Mouse (Mus musculus) lung, postnatal 14 days (tissue): ENCODE results near the gene Spag17.

Source experiments
- DNase-seq: peaks from one replicate; pipeline ENCODE4 v3.0.0; 2021

Spag17 gene

DNA sequence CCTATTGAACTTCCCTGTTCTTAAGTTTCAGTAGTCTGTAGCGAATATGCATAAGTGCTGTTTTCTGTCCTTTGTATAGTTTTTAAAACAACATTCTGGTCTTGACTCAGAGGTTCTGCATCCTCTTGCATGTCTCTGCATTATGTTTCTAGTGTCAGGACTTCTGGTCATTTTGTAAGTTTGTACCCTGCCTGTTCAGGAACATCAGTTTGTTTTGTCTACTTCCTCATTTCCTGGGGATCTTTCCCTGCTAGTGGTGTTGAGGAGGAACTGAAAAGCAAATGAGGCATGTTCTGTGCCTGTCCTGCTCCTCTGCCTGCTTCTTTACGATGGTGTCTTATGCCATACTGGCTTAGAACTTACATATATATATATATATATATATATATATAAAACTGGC lies 290.8 kb downstream of the Spag17 start:
- no peak for DNase-seq

DNA sequence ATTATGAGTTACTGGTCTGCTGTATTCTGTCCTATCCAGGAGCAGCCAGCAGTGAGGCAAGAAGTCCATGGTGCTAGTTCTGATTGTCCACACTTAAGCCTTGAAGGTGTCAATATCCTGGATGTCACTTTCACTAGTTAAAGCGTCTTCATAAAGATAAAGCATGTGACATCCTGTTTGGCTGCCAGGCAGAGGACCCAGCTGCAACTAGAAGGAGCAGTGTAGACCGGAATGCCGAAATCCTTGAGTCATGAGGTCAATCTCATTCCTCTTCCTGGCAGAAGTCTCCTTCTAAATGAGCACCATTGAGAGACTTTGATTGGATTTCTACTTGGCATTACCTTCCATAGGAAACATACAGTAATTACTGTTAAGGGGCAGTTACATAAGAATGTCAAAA lies 295.3 kb downstream of the Spag17 start:
- no peak for DNase-seq

DNA sequence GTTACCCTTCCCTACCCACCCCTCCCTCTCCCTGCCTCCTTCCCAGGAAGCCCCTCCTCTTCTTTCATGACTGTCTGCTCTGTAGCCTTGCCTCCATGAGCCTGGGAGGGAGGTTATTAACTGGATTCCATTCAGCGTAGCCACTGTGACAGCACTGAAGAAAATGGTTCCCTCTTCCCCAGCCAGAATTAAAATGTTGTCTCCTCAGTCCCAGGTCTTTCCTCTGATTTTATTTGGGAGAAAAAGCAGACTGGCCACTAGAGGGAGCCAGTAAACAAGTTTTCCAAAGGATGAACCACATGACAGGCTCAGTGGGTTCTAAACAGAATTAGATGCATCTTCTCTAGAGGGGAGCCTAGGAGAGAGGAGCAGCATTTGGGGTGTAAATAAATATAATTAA lies 304.2 kb downstream of the Spag17 start:
- peak; percentile 70 for DNase-seq

DNA sequence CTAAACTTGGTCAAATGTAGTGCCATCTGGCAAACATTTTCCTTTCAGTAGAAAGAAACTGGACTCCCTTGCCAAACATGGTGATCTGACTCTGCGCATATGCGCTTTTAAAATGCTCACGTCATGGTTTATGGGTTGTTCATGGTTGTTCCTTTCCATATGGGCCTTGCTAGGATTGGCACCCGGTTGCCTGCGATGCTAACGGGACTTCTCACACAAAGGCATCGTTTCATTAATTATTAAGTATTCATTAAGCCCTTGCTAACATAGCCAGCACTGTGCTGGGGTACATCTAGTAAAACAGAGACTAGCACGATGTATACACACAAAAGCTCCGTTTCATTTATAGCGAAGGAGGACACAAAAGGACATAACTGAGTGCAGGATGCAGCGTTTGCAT lies 304.7 kb downstream of the Spag17 start:
- DNase-seq, result no peak
